Mouse (Mus musculus) intestine, embryonic 16.5 days (tissue): ENCODE measurements around the gene Gm34302. TPM values are rescaled to one million over a fixed set of nuclear protein-coding genes. Genes with fewer than 3 reads are reported as not detected.

Experiments used
- ATAC-seq: fragments of 200-750 bp; cut with Nextera tagmentation; 2 replicates; pipeline ENCODE4 v1.8.0; 2017; ENCODE audit warnings: moderate TSS enrichment, moderate library complexity
- H3K27ac ChIP-seq: fragments of 300-500 bp; sonication (generic); 2 replicates; pipeline ENCODE4 v1.5.1; 2014; ENCODE audit warnings: mild to moderate bottlenecking, low read length
- H3K27me3 ChIP-seq: fragments of 300-500 bp; sonication (generic); replicated peaks from 2 replicates; pipeline ENCODE4 v1.6.1; 2014; ENCODE audit warnings: low read length, control low read depth, mixed read lengths; ENCODE audit not compliant: control insufficient read depth, insufficient read depth
- H3K36me3 ChIP-seq: fragments of 300-500 bp; sonication (generic); 2 replicates; pipeline ENCODE4 v1.6.1; 2014; ENCODE audit warnings: low read length, control low read depth; ENCODE audit not compliant: control insufficient read depth, insufficient read depth
- H3K4me1 ChIP-seq: fragments of 300-500 bp; sonication (generic); 2 replicates; pipeline ENCODE4 v1.6.1; 2014; ENCODE audit warnings: low read length, control low read depth, mixed read lengths; ENCODE audit not compliant: control insufficient read depth, insufficient read depth
- H3K4me2 ChIP-seq: fragments of 300-500 bp; sonication (generic); 2 replicates; pipeline ENCODE4 v1.6.1; 2014; ENCODE audit warnings: low read depth, low read length, control low read depth
- H3K4me3 ChIP-seq: fragments of 300-500 bp; sonication (generic); 2 replicates; pipeline ENCODE4 v1.5.1; 2014; ENCODE audit warnings: mild to moderate bottlenecking, low read length
- H3K9ac ChIP-seq: fragments of 300-500 bp; sonication (generic); 2 replicates; pipeline ENCODE4 v1.6.1; 2014; ENCODE audit warnings: low read depth, low read length
- H3K9me3 ChIP-seq: fragments of 300-500 bp; sonication (generic); 2 replicates; pipeline ENCODE4 v1.6.1; 2016; ENCODE audit warnings: low read length, control low read depth; ENCODE audit not compliant: control insufficient read depth
- WGBS: fragments of 180-500 bp; shearing (Covaris S2); extraction: QIAGEN DNeasy Blood & Tissue Kit; methylation state at CpG from one replicate; pipeline ENCODE4 v1.1.7; 2014; 5-methylcytosine and 5-hydroxymethylcytosine counted together
- polyA plus RNA-seq: library from polyadenylated mRNA; unstranded; fragments of >200 nt; fragmentation: Nextera tagmentation; extraction: Ambion mirVana; gene quantifications from 2 replicates; pipeline ENCODE4 v1.2.1, GENCODE M21; 2015

Gm34302 gene
- polyA plus RNA-seq, 1 experiment from 2014 or later, result not detected

DNA sequence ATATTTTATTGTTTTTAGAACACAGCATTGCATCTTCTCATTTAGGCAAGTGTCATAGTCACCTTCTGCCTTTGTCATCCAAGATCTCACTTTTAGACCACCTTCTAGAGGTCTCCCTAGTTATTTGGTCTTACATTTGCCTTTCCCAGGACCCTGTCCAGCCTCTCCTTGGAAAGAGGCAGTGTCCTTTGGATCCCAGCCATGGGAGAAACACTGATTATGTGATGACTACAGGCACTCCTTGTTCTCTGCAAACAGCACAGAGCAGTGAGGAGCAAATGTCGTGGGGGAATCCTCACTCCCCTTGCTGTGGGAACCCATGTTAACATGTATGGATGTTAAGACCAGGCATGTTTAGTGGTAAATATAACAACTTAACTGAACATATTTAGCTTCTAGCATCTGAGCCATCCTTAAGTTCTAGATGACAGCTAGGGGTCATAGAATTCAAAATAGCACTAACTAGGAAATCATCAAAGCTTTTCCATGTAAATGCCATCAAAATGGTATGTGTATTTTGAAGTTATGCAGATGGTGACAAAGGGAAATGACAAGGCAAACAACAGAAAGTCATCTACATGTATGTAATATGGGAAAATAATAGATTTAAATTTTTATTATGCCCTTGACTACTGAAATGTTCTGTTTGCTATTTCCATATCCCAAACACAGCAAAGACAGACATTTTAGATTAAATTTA is 43.1 kb downstream of the Gm34302 start:
- Histone ChIP-seq H3K9me3 (no peaks in the 10 kb centered on the region), H3K27ac (no peak overlapping the region), H3K36me3 (no peaks in the 10 kb centered on the region), H3K4me1 (no peaks in the 10 kb centered on the region), H3K4me2 (no peak overlapping the region), H3K9ac (no peak overlapping the region), H3K4me3 (no peak overlapping the region), H3K27me3 (no peaks in the 10 kb centered on the region)
- no peak for ATAC-seq
- WGBS, result 70% methylated on average over 1 of the region's 1 CpGs

GRCm38 (mm10) chr3:63439738-63440137 is 43.9 kb downstream of the Gm34302 start:
- Histone ChIP-seq H3K4me2 (no peak overlapping the region), H3K27ac (no peak overlapping the region), H3K4me1 (no peaks in the 10 kb centered on the region), H3K9me3 (no peaks in the 10 kb centered on the region), H3K27me3 (no peaks in the 10 kb centered on the region), H3K9ac (no peak overlapping the region), H3K4me3 (no peak overlapping the region), H3K36me3 (no peaks in the 10 kb centered on the region)
- 85% methylated on average over 2 of the region's 2 CpGs for WGBS
- ATAC-seq, result no peak

GRCm38 (mm10) chr3:63438898-63439297 is 44.8 kb downstream of the Gm34302 start:
- Histone ChIP-seq H3K27me3 (no peaks in the 10 kb centered on the region), H3K4me3 (no peak overlapping the region), H3K4me1 (no peaks in the 10 kb centered on the region), H3K36me3 (no peaks in the 10 kb centered on the region), H3K4me2 (no peak overlapping the region), H3K27ac (no peak overlapping the region), H3K9me3 (no peaks in the 10 kb centered on the region), H3K9ac (no peak overlapping the region)
- WGBS, result 71% methylated on average over 3 of the region's 3 CpGs
- no peak for ATAC-seq

Other genes with a start within 250 kb of the Gm34302 start
- 12.9 and 21.9 TPM in 2 replicates for gene Mme, start 242.3 kb downstream of the Gm34302 start, polyA plus RNA-seq